Mouse (Mus musculus) ovary, postnatal 10 days (tissue): ENCODE measurements around the gene Rfx3.

Experiments used
- DNase-seq: peaks from one replicate; pipeline ENCODE4 v3.0.0; 2022; ENCODE audit warnings: low spot score

Gene Rfx3

GRCm38 (mm10) chr19:27716274-27716673 is 294.7 kb downstream of the Rfx3 start:
- DNase-seq, result no peak
